Mouse (Mus musculus) ES-Bruce4 (cell line): Measurements from ENCODE around the gene Dennd2d. TPM values are rescaled to one million over a fixed set of nuclear protein-coding genes. Genes with fewer than 3 reads are reported as not detected.

Experiments used
- H3K27ac ChIP-seq: 2 replicates; pipeline ENCODE4 v1.5.1; 2012; ENCODE audit warnings: low read length, inconsistent platforms; ENCODE audit not compliant: insufficient read depth
- H3K27me3 ChIP-seq: 2 replicates; pipeline ENCODE4 v1.6.1; 2012; ENCODE audit warnings: mild to moderate bottlenecking, low read length, inconsistent platforms; ENCODE audit not compliant: control insufficient read depth, poor library complexity, insufficient read depth, severe bottlenecking
- H3K36me3 ChIP-seq: 2 replicates; pipeline ENCODE4 v1.6.1; 2012; ENCODE audit warnings: inconsistent platforms, mild to moderate bottlenecking, low read length, moderate library complexity; ENCODE audit not compliant: control insufficient read depth, poor library complexity, insufficient read depth, severe bottlenecking
- H3K4me1 ChIP-seq: one replicate; pipeline ENCODE4 v1.8.1; 2011; ENCODE audit warnings: low read length; ENCODE audit not compliant: control insufficient read depth, insufficient read depth
- H3K4me3 ChIP-seq: 2 replicates; pipeline ENCODE4 v1.5.1; 2011; ENCODE audit warnings: low read depth, mild to moderate bottlenecking, low read length
- H3K9ac ChIP-seq: 2 replicates; pipeline ENCODE4 v1.6.1; 2012; ENCODE audit warnings: low read depth, mild to moderate bottlenecking, inconsistent platforms; ENCODE audit not compliant: poor library complexity, severe bottlenecking
- H3K9me3 ChIP-seq: replicated peaks from 2 replicates; pipeline ENCODE4 v1.6.1; 2012; ENCODE audit warnings: mild to moderate bottlenecking, low read length, inconsistent platforms; ENCODE audit not compliant: control insufficient read depth, poor library complexity, insufficient read depth, severe bottlenecking
- CTCF ChIP-seq: IDR thresholded peaks from one replicate; pipeline ENCODE4 v1.8.1; 2011; ENCODE audit warnings: low read depth, low read length
- EP300 ChIP-seq: IDR thresholded peaks from 2 replicates; pipeline ENCODE4 v1.6.1; 2011; ENCODE audit warnings: low read depth, low read length; ENCODE audit not compliant: insufficient read depth
- POLR2A ChIP-seq: IDR thresholded peaks from one replicate; pipeline ENCODE4 v1.8.1; 2011; ENCODE audit warnings: low read length; ENCODE audit not compliant: insufficient read depth
- polyA plus RNA-seq: library from polyadenylated mRNA; stranded (reverse); fragments of >200 nt; gene quantifications from 2 replicates; pipeline ENCODE4 v1.2.4, GENCODE M21; 2011; ENCODE audit warnings: low read depth; ENCODE audit not compliant: missing spikeins, insufficient read depth, insufficient read length

Gene Dennd2d
- polyA plus RNA-seq, 1 experiment, result 1.6 TPM

DNA sequence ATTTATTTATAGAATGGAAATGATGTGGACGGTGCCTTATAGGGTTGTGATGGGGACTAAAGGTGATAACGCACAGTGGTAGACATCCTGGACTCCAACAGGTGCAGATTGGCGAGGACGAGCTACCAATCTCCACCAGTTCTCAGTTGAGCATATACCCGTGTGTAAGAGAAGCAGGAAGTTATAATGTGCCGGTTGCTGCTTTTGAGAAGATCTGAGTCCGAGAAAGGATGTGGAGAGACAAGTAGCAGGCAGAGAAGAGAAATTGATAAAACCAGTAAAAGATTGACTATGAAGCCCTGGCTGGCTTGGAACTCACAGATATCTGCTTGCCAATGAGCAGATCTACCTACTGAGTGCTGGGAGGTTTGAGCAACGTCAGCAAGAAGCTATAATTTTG lies 11.0 kb downstream of the Dennd2d start:
- TF ChIP-seq CTCF, result no peak
- no peak for TF ChIP-seq EP300
- TF ChIP-seq POLR2A, result no peak

DNA sequence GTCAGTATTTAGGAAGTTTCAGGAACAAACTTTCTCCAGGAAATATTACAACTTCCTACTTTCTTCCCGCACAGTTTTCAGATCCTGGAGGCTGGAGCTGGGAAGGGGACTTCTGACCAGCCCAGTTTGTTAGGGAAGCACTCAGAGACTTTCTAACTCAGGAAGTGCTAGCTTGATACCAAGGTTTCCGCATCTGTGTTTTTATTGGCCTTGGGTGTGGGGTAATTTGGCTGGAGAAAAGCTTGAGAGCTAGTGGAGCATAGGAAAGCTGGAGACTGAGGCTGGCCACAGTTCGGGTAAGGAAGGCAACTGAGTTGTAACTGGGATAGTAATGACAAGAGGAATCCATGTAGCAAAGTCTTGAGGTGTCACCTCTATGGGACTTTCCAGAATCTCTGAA lies 11.7 kb downstream of the Dennd2d start:
- Histone ChIP-seq H3K27me3 (no peaks in the 10 kb centered on the region), H3K4me3 (no peak overlapping the region), H3K4me1 (no peaks in the 10 kb centered on the region), H3K27ac (no peak overlapping the region), H3K9me3 (no peaks in the 10 kb centered on the region), H3K9ac (no peak overlapping the region), H3K36me3 (no peaks in the 10 kb centered on the region)
- TF ChIP-seq CTCF (no peak), EP300 (no peak), POLR2A (no peak)

More for the DNA sequence above, 11.0 kb downstream of the Dennd2d start:
- H3K4me1 ChIP-seq, result no peaks in the 10 kb centered on the region
- H3K27me3 ChIP-seq, result no peaks in the 10 kb centered on the region
- no peak overlapping the region for H3K27ac ChIP-seq
- H3K36me3 ChIP-seq, result no peaks in the 10 kb centered on the region
- H3K4me3 ChIP-seq, result no peak overlapping the region
- H3K9ac ChIP-seq, result no peak overlapping the region
- no peaks in the 10 kb centered on the region for H3K9me3 ChIP-seq

DNA sequence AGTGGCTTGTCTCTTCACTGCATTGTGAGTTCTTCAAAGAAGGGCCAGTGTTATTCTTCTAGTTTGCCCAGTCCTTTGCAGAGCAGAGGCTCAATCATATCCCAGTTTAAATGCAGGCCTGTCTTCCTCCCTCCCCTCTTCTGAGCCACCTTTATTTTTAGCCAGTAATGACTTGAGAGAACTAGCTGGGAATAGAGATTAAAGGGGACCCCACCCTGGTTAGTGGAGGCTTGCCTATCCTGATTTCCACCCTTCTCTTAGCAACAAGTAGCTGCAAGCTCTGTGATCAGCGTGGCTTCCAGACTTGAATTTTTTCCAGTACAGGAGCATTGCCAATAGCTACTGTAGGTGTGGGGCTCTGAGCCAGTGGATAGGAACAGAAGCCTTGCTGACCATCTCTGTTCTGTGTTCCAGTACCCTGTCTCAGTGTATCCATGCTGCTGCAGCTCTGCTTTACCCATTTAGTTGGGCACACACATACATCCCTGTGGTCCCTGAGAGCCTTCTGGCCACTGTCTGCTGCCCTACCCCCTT lies 12.3 kb downstream of the Dennd2d start:
- H3K4me1 ChIP-seq, result no peaks in the 10 kb centered on the region
- no peaks in the 10 kb centered on the region for H3K27me3 ChIP-seq
- H3K27ac ChIP-seq, result no peak overlapping the region
- no peak for TF ChIP-seq POLR2A
- TF ChIP-seq EP300, result no peak
- no peak for TF ChIP-seq CTCF
- no peaks in the 10 kb centered on the region for H3K36me3 ChIP-seq
- no peaks in the 10 kb centered on the region for H3K9me3 ChIP-seq
- no peak overlapping the region for H3K9ac ChIP-seq
- H3K4me3 ChIP-seq, result no peak overlapping the region

DNA sequence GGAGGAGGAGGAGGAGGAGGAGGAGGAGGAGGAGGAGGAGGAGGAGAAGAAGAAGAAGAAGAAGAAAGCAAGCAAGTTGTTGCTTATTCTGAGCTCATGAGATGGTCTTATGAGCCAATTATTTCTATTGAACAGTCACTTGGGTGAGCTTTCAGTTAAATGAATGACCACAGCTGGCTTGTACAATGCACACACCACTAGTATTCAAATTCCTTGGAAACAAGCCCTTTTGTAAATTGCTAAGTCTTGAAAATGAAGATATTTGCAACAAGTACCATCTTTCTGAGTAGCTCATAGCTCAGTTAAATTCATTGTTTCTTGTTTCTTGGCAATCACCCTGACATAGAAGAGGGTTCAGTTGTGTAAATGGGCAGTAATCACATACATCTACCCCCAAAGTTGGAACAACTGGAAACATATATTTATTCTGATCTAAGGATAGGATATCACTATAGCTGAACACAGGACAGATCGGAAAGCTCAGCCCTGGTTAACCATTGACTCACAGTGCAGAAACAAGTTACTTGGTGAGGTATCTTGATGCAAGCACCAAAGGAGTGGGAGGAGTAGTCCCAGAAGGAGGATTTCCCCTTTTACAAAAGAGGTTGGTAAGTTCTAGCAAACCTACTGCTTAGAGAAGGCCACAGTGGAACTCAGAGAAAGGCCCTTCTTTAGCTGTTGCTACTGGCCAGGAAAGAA lies 13.3 kb downstream of the Dennd2d start:
- Histone ChIP-seq H3K9me3 (no peaks in the 10 kb centered on the region), H3K36me3 (no peaks in the 10 kb centered on the region), H3K27me3 (no peaks in the 10 kb centered on the region), H3K9ac (no peak overlapping the region), H3K4me1 (no peaks in the 10 kb centered on the region), H3K4me3 (no peak overlapping the region), H3K27ac (no peak overlapping the region)
- TF ChIP-seq CTCF (no peak), POLR2A (no peak)

DNA sequence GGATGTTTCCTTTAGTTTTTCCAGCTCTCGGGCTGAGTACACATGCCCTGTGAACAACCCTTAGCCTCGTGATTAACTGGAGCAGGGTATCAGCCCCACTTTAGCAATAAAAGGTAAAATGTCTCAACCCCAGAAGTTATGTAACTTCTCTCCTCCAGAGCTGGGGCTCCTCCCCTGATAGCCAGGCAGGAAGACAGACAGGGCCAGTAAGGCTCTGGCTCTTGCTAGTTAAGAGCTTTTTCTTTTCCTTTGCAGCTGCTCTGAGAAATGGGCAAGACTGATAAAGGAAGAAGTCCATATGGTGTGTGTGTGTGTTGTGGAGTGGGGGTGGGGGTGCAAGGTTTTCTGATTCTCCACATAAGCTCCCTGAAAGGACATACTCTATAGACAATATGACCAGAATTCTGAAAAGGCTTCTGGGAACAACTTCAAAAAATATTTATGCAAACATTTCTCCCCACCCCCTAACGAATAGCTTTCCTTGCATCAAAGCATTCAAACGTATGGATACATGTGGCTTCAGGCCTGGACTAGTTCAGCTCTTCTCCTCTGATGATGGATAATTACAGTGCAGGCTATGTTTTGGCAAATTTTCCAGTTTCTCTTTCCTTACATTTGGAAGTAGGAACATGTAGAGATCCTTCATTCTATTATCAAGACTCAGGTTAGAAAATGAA lies 14.0 kb downstream of the Dennd2d start:
- Histone ChIP-seq H3K27ac (no peak overlapping the region), H3K9ac (no peak overlapping the region), H3K36me3 (no peaks in the 10 kb centered on the region), H3K4me1 (no peaks in the 10 kb centered on the region), H3K9me3 (no peaks in the 10 kb centered on the region), H3K27me3 (no peaks in the 10 kb centered on the region), H3K4me3 (no peak overlapping the region)
- TF ChIP-seq EP300 (no peak), POLR2A (no peak), CTCF (no peak)

DNA sequence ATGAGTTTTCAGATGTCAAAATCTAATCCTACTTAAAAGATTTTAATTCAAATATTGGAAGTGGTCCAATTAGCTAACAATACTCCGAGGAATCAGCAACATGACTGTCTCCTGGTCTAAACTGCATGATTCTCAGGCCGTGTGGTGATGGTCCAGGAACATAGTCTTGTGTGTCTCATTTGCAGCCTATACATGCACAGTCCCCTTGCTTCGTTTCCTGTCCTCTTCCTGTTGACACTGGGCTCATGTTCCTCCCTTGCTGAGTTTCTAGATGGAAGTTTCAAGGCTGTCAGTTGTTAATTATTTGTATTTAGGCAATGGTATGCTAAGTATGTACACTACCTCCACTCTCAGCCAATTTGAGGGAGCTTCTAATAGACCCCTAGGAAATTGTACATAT lies 14.8 kb downstream of the Dennd2d start:
- Histone ChIP-seq H3K4me3 (no peak overlapping the region), H3K27ac (no peak overlapping the region), H3K9me3 (no peaks in the 10 kb centered on the region), H3K9ac (no peak overlapping the region), H3K36me3 (no peaks in the 10 kb centered on the region), H3K4me1 (no peaks in the 10 kb centered on the region), H3K27me3 (no peaks in the 10 kb centered on the region)
- TF ChIP-seq EP300 (no peak), CTCF (no peak), POLR2A (no peak)
